Mouse (Mus musculus) megakaryocyte progenitor cell, adult 5-6 weeks (primary cell): Measurements from ENCODE around the gene Zmpste24. TPM values are rescaled to one million over a fixed set of nuclear protein-coding genes. Genes with fewer than 3 reads are reported as not detected.

Source experiments
- total RNA-seq, 2 experiments: library from RNA; stranded (forward) in 1 of 2; stranded (reverse) in 1 of 2; fragments of 157-497, 149-512 nt in 1 of 2; fragments of 200-1000 nt in 1 of 2; gene quantifications; 2 replicates each; pipeline versions ENCODE4 v1.2.3 to v1.2.4; 2015 to 2017

The Zmpste24 gene
- total RNA-seq, 2 experiments from 2014 or later: 67.1 to 71.8 TPM

Other genes with a start within 250 kb of the Zmpste24 start
- 0.02 and 0.07 TPM in 2 replicates for gene Rims3, start 243.4 kb downstream of the Zmpste24 start, total RNA-seq (2015)
- 0.14 TPM in 1 of 2 replicates, not detected in the other for gene Rims3, start 243.4 kb downstream of the Zmpste24 start, total RNA-seq (2017)
- 16.2 and 18.7 TPM in 2 replicates for gene Exo5, start 173.2 kb downstream of the Zmpste24 start, total RNA-seq (2015)
- gene Exo5, start 173.2 kb downstream of the Zmpste24 start, total RNA-seq (2017): 15.6 and 21.3 TPM in 2 replicates
- gene Zfp69, start 146.5 kb downstream of the Zmpste24 start, total RNA-seq (2015): 2.1 and 3.0 TPM in 2 replicates
- 0.95 and 2.6 TPM in 2 replicates for gene Zfp69, start 146.5 kb downstream of the Zmpste24 start, total RNA-seq (2017)
- gene Smap2, start 81.0 kb downstream of the Zmpste24 start, total RNA-seq (2015): 46.0 and 53.8 TPM in 2 replicates
- 21.9 and 26.8 TPM in 2 replicates for gene Smap2, start 81.0 kb downstream of the Zmpste24 start, total RNA-seq (2017)
- gene Col9a2, start 58.9 kb downstream of the Zmpste24 start, total RNA-seq (2015): not detected in 2 replicates
- not detected in 2 replicates for gene Col9a2, start 58.9 kb downstream of the Zmpste24 start, total RNA-seq (2017)
- not detected in 2 replicates for gene Tmco2, start 11.0 kb upstream of the Zmpste24 start, total RNA-seq (2015)
- gene Tmco2, start 11.0 kb upstream of the Zmpste24 start, total RNA-seq (2017): not detected in 2 replicates
- 16.4 and 16.7 TPM in 2 replicates for gene Rlf, start 116.8 kb upstream of the Zmpste24 start, total RNA-seq (2015)
- gene Rlf, start 116.8 kb upstream of the Zmpste24 start, total RNA-seq (2017): 22.1 and 29.8 TPM in 2 replicates
- gene Gm12888, start 226.7 kb upstream of the Zmpste24 start, total RNA-seq (2015): not detected in 2 replicates
- gene Gm12888, start 226.7 kb upstream of the Zmpste24 start, total RNA-seq (2017): not detected in 2 replicates